Mouse (Mus musculus) embryonic facial prominence, embryonic 11.5 days (tissue): Measurements from ENCODE around the gene Gm20388. TPM values are rescaled to one million over a fixed set of nuclear protein-coding genes. Genes with fewer than 3 reads are reported as not detected.

Experiments
- ATAC-seq: fragments of 200-750 bp; cut with Nextera tagmentation; replicated peaks from 2 replicates; pipeline ENCODE4 v1.8.0; 2017; ENCODE audit warnings: low read depth; ENCODE audit not compliant: insufficient number of reproducible peaks, low FRiP score, low TSS enrichment
- DNase-seq: peaks from one replicate; pipeline ENCODE4 v3.0.0-alpha.2; 2015; ENCODE audit warnings: low spot score
- H3K27ac ChIP-seq: fragments of 300-500 bp; sonication (generic); replicated peaks from 2 replicates; pipeline ENCODE4 v1.5.1; 2014; ENCODE audit warnings: mild to moderate bottlenecking, low read depth, low read length, control low read depth
- H3K27me3 ChIP-seq: fragments of 300-500 bp; sonication (generic); 2 replicates; pipeline ENCODE4 v1.6.1; 2014; ENCODE audit warnings: mild to moderate bottlenecking, low read length, moderate library complexity, mixed read lengths; ENCODE audit not compliant: control insufficient read depth, insufficient read depth
- H3K36me3 ChIP-seq: fragments of 300-500 bp; sonication (generic); replicated peaks from 2 replicates; pipeline ENCODE4 v1.6.1; 2014; ENCODE audit warnings: low read depth, mild to moderate bottlenecking, low read length, moderate library complexity, mixed read lengths; ENCODE audit not compliant: control insufficient read depth, insufficient read depth
- H3K4me1 ChIP-seq: fragments of 300-500 bp; sonication (generic); 2 replicates; pipeline ENCODE4 v1.6.1; 2014; ENCODE audit warnings: low read length, mixed read lengths; ENCODE audit not compliant: control insufficient read depth, insufficient read depth
- H3K4me2 ChIP-seq: fragments of 300-500 bp; sonication (generic); 2 replicates; pipeline ENCODE4 v1.6.1; 2014; ENCODE audit warnings: low read depth, mild to moderate bottlenecking, control low read depth, low read length, moderate library complexity
- H3K4me3 ChIP-seq: fragments of 300-500 bp; sonication (generic); 2 replicates; pipeline ENCODE4 v1.5.1; 2014; ENCODE audit warnings: low read depth, low read length, control low read depth
- H3K9ac ChIP-seq: fragments of 300-500 bp; sonication (generic); replicated peaks from 2 replicates; pipeline ENCODE4 v1.6.1; 2014; ENCODE audit warnings: mild to moderate bottlenecking, control low read depth, low read length
- H3K9me3 ChIP-seq: fragments of 300-500 bp; sonication (generic); replicated peaks from 2 replicates; pipeline ENCODE4 v1.6.1; 2016; ENCODE audit warnings: mild to moderate bottlenecking, low read length, inconsistent platforms, mixed read lengths; ENCODE audit not compliant: control insufficient read depth
- whole genome bisulfite sequencing: fragments of 180-500 bp; shearing (Covaris S2); extraction: QIAGEN DNeasy Blood & Tissue Kit; methylation state at CpG from one replicate; pipeline ENCODE4 v1.1.7; 2014; 5-methylcytosine and 5-hydroxymethylcytosine counted together
- polyA plus RNA-seq: library from polyadenylated mRNA; unstranded; fragments of >200 nt; fragmentation: Nextera tagmentation; extraction: Ambion mirVana; gene quantifications from 2 replicates; pipeline ENCODE4 v1.2.1, GENCODE M21; 2014

The Gm20388 gene
- polyA plus RNA-seq, 1 experiment from 2014 or later, result 3.1 TPM

- no peak for DNase-seq
- peaks cover 5% of the 10 kb centered on the region for H3K36me3 ChIP-seq
Measured at GRCm38 (mm10) chr8:123242107-123242923, 3331.7 kb downstream of the Gm20388 start.

GRCm38 (mm10) chr8:123243053-123243452 lies 3332.4 kb downstream of the Gm20388 start:
- no peak for ATAC-seq
- H3K4me3 ChIP-seq, result no peak overlapping the region
- no peaks in the 10 kb centered on the region for H3K27me3 ChIP-seq
- no peaks in the 10 kb centered on the region for H3K4me1 ChIP-seq
- DNase-seq, result no peak
- no peak overlapping the region for H3K4me2 ChIP-seq
- peaks cover 5% of the 10 kb centered on the region for H3K36me3 ChIP-seq
- H3K27ac ChIP-seq, result no peak overlapping the region
- no peak overlapping the region for H3K9ac ChIP-seq
- 67% methylated on average over 11 of the region's 11 CpGs for WGBS
- no peaks in the 10 kb centered on the region for H3K9me3 ChIP-seq

More at GRCm38 (mm10) chr8:123242107-123242923, 3331.7 kb downstream of the Gm20388 start:
- no peak for ATAC-seq
- no peaks in the 10 kb centered on the region for H3K4me1 ChIP-seq
- H3K4me2 ChIP-seq, result no peak overlapping the region
- 90% methylated on average over 7 of the region's 7 CpGs for WGBS
- no peak overlapping the region for H3K27ac ChIP-seq
- H3K27me3 ChIP-seq, result no peaks in the 10 kb centered on the region
- no peaks in the 10 kb centered on the region for H3K9me3 ChIP-seq
- no peak overlapping the region for H3K9ac ChIP-seq
- H3K4me3 ChIP-seq, result no peak overlapping the region

DNA sequence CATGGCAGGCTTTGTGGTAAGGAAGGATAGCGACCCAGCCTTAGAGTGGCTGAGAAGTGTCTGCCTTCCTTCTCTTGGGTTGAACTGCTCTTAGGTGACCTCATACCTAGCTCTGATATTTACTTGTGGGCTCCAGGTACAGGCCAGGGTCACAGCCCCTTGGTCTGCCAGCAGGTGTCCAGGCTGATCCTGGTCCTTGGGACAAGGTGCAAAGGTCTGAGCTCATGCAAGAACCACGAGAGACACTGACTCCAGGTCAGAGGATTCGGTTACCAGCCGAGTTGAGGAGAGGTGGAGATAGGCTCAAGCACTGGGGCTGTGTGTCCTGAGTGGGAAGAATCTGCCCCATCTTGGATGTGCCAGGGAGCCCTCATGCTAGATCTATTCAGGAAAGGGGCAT lies 3333.7 kb downstream of the Gm20388 start:
- WGBS, result 93% methylated on average over 4 of the region's 4 CpGs
- ATAC-seq, result no peak

GRCm38 (mm10) chr8:123245543-123245942 lies 3334.9 kb downstream of the Gm20388 start:
- H3K9me3 ChIP-seq, result no peaks in the 10 kb centered on the region
- 90% methylated on average over 12 of the region's 12 CpGs for WGBS
- no peak overlapping the region for H3K9ac ChIP-seq
- no peak overlapping the region for H3K4me3 ChIP-seq
- DNase-seq, result no peak
- H3K4me2 ChIP-seq, result no peak overlapping the region
- H3K27me3 ChIP-seq, result no peaks in the 10 kb centered on the region
- H3K27ac ChIP-seq, result no peak overlapping the region
- peaks cover 5% of the 10 kb centered on the region for H3K36me3 ChIP-seq
- ATAC-seq, result no peak
- no peaks in the 10 kb centered on the region for H3K4me1 ChIP-seq

More for the DNA sequence above, 3333.7 kb downstream of the Gm20388 start:
- Histone ChIP-seq H3K9me3 (no peaks in the 10 kb centered on the region), H3K4me2 (no peak overlapping the region), H3K9ac (no peak overlapping the region), H3K4me3 (no peak overlapping the region), H3K36me3 (peaks cover 5% of the 10 kb centered on the region), H3K27ac (no peak overlapping the region), H3K27me3 (no peaks in the 10 kb centered on the region), H3K4me1 (no peaks in the 10 kb centered on the region)
- no peak for DNase-seq

DNA sequence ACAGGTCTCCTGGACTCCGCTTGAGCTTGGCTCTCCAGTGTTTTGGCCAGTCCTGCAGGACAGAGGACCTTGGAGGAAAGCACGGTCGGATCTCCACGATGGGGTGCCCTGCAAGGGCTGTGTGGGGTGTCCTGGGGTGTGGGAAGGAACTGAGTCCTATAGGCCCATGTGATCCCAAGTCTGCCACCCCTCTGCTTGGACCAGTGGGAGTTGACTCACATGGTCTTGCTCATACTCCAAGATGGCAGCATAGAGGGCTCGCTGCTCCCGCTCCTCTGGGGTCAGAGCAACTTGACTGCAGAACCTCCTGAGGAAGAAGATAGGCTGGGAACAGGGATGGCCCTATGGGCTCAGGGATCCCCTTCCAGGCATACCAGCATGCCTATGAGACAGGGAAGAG lies 3337.1 kb downstream of the Gm20388 start:
- ATAC-seq, result no peak
- no peaks in the 10 kb centered on the region for H3K27me3 ChIP-seq
- no peak overlapping the region for H3K4me3 ChIP-seq
- H3K4me2 ChIP-seq, result no peak overlapping the region
- H3K4me1 ChIP-seq, result no peaks in the 10 kb centered on the region
- peaks cover 5% of the 10 kb centered on the region for H3K36me3 ChIP-seq
- no peak for DNase-seq
- no peak overlapping the region for H3K9ac ChIP-seq
- H3K27ac ChIP-seq, result no peak overlapping the region
- 100% methylated on average over 6 of the region's 6 CpGs for WGBS
- no peaks in the 10 kb centered on the region for H3K9me3 ChIP-seq

DNA sequence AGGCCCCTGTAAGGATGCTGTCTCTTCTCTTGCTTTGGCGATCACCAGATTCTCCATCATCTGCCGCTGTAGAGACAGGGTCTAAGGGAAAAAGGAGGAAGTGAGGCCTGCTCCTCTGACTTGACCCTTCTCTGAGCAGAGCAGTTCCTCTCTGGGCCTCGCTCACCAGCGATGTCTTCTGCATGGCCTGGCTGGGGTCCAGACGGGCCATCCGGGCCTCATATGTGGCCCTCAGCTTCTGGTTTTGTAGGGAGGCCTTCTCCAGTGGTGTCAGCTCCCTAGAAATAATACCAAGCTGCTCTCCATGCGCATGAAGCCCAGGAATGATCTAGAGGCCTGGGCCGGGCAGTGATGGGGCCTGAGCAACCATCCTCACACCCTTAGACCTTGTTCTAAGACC lies 3338.0 kb downstream of the Gm20388 start:
- H3K9ac ChIP-seq, result no peak overlapping the region
- no peak for ATAC-seq
- no peak overlapping the region for H3K4me3 ChIP-seq
- no peak overlapping the region for H3K27ac ChIP-seq
- H3K27me3 ChIP-seq, result no peaks in the 10 kb centered on the region
- H3K9me3 ChIP-seq, result no peaks in the 10 kb centered on the region
- H3K4me2 ChIP-seq, result no peak overlapping the region
- DNase-seq, result no peak
- no peaks in the 10 kb centered on the region for H3K4me1 ChIP-seq
- peaks cover 5% of the 10 kb centered on the region for H3K36me3 ChIP-seq
- WGBS, result 96% methylated on average over 8 of the region's 8 CpGs

DNA sequence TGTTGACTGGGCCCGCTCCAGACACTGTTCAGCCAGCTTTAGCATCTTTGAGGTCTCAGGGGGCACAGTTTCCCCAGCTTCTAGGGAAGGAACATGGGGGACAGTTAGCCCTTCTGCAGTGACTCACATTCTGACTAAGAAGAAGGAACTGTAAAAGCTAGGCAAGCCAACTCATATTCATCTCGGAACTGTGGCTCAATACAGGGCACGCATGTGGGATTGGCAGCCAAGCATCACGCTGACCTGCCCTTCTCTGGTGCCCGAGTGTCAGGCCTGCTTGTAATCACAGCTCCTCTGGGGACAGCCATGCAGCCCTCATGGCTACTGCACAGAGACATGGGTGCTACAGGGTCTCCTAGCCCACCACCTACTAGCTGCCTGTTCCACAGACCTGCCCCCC lies 3340.3 kb downstream of the Gm20388 start:
- no peaks in the 10 kb centered on the region for H3K27me3 ChIP-seq
- no peak overlapping the region for H3K4me2 ChIP-seq
- no peak for ATAC-seq
- peaks cover 4% of the 10 kb centered on the region; the same call in 1 of the 2 replicates for H3K4me1 ChIP-seq
- H3K27ac ChIP-seq, result no peak overlapping the region
- H3K9ac ChIP-seq, result no peak overlapping the region
- H3K4me3 ChIP-seq, result no peak overlapping the region
- H3K36me3 ChIP-seq, result peaks cover under 1% of the 10 kb centered on the region; the same call in 1 of the 2 replicates
- DNase-seq, result no peak
- 92% methylated on average over 5 of the region's 5 CpGs for WGBS
- no peaks in the 10 kb centered on the region for H3K9me3 ChIP-seq

DNA sequence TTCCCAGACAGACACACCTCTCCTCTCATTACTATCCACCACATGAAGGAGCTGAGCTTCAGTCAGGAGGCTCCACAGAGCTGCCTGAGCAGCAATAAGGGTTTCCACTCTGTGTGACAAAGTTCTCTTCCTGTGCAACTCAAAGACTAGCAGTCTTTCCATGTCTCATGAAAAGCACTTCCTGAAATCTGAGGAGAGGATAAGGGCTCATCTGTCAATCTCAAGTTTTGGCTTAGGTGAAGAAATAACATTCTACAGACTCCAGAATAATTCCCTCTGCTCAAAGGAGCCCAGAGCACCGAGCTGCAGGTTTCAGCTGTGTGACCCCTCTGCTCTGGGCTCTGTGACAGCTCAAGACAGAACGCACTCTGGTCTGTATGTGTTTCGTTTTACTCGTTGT lies 3342.3 kb downstream of the Gm20388 start:
- H3K27ac ChIP-seq, result no peak overlapping the region
- 46% methylated on average over 4 of the region's 4 CpGs for WGBS
- no peaks in the 10 kb centered on the region for H3K27me3 ChIP-seq
- H3K4me3 ChIP-seq, result peak overlapping the region; percentile 78
- no peaks in the 10 kb centered on the region; the same call in none of the 2 replicates for H3K36me3 ChIP-seq
- DNase-seq (no peak), ATAC-seq (no peak)
- H3K4me2 ChIP-seq, result peak overlapping the region; percentile 94
- H3K9ac ChIP-seq, result no peak overlapping the region; the same call in 1 of the 2 replicates
- H3K9me3 ChIP-seq, result no peaks in the 10 kb centered on the region
- peaks cover 4% of the 10 kb centered on the region; the same call in 1 of the 2 replicates for H3K4me1 ChIP-seq
